Mouse (Mus musculus) G1E (cell line): ENCODE data around the gene Gm49405. TPM values are rescaled to one million over a fixed set of nuclear protein-coding genes. Genes with fewer than 3 reads are reported as not detected.

ENCODE experiments used
- ATAC-seq: 2 replicates; pipeline ENCODE4 v1.8.0; 2016; ENCODE audit warnings: mild to moderate bottlenecking; ENCODE audit not compliant: insufficient number of reproducible peaks, poor library complexity, low FRiP score, severe bottlenecking; ENCODE audit errors: extremely low read depth
- DNase-seq: peaks from one replicate; pipeline ENCODE4 v3.0.0; 2012; ENCODE audit warnings: low spot score
- H3K27me3 ChIP-seq: 2 replicates; pipeline ENCODE4 v1.6.1; 2012; ENCODE audit warnings: mild to moderate bottlenecking, low read length, inconsistent platforms; ENCODE audit not compliant: insufficient read depth
- H3K36me3 ChIP-seq: replicated peaks from 2 replicates; pipeline ENCODE3; 2012; ENCODE audit warnings: mild to moderate bottlenecking, inconsistent platforms
- H3K4me1 ChIP-seq: 2 replicates; pipeline ENCODE4 v1.6.1; 2012; ENCODE audit warnings: low read depth, low read length, inconsistent platforms, mixed read lengths; ENCODE audit not compliant: insufficient read depth
- H3K4me3 ChIP-seq: 2 replicates; pipeline ENCODE4 v1.5.1; 2012; ENCODE audit warnings: low read depth, mild to moderate bottlenecking, inconsistent platforms, low read length, moderate library complexity, mixed read lengths
- H3K9me3 ChIP-seq: replicated peaks from 2 replicates; pipeline ENCODE4 v1.6.1; 2012; ENCODE audit warnings: inconsistent platforms
- CTCF ChIP-seq: IDR thresholded peaks from 2 replicates; pipeline ENCODE4 v1.5.1; 2012; ENCODE audit warnings: low read depth, low read length, inconsistent platforms, mixed read lengths
- GATA1 ChIP-seq: IDR thresholded peaks from 2 replicates; pipeline ENCODE4 v1.6.1; 2012; ENCODE audit warnings: borderline replicate concordance, low read length, inconsistent platforms, mixed read lengths
- GATA2 ChIP-seq: IDR thresholded peaks from 2 replicates; pipeline ENCODE4 v1.6.1; 2012; ENCODE audit warnings: low read depth, low read length, inconsistent platforms, borderline replicate concordance
- POLR2AphosphoS5 ChIP-seq: IDR thresholded peaks from 2 replicates; pipeline ENCODE4 v1.6.1; 2012; ENCODE audit warnings: low read depth, low read length, inconsistent platforms; ENCODE audit not compliant: insufficient replicate concordance
- TAL1 ChIP-seq: conservative IDR thresholded peaks from 2 replicates; pipeline ENCODE4 v1.6.1; 2012; ENCODE audit warnings: low read depth, low read length, inconsistent platforms, mixed read lengths
- polyA plus RNA-seq: library from polyadenylated mRNA; stranded (reverse); fragments of >175 nt; gene quantifications from 2 replicates; pipeline ENCODE4 v1.2.3, GENCODE M21; 2012
- total RNA-seq, 2 experiments: library from RNA; stranded (forward) in 1 of 2; stranded (reverse) in 1 of 2; fragments of 200-1000 nt in 1 of 2; fragments of >200 nt in 1 of 2; fragmentation: Nextera tagmentation in 1 of 2; gene quantifications; 2 replicates each; pipeline ENCODE4 v1.2.3; 2014 to 2017

Gm49405 gene
- total and polyA plus RNA-seq, 3 experiments, result 1.7 to 4.7 (median 3.2) TPM

DNA sequence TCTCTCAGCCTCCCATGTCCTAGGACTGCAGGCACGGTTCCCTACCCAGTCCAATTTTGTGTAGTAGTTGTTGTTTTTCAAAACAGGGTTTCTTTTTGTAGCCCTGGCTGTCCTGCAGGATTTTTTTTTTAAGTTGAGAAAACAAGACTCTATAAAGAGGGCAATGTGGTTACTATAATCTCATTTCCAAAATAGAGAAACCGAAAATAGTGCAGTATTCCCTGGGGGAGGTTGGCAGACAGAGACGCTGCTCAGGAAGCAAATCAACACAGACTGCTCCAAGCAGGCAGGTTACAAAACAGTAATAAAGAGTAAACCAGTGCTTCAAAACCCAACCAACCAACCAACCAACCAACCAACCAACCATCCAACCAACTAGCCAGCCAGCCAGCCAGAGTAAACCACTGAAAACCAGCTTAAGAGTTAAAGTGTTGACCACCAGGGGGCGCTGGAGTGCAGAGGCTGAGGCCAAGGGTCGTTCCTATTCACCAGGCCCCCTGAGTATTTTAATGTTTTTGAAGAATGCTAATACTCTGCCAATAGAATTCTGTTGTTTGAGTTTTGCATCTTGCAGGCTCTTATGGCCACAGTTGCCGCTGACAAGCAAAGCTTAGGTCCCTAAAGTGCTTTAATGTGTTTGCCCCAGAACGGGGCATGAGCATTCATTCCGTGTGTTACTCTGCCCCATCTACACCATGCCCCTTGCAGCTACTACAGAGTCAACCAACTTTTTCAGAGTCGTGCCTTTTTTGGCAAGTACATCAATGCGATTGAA lies 51.5 kb downstream of the Gm49405 start:
- no peak for DNase-seq
- H3K9me3 ChIP-seq, result peaks cover 5% of the 10 kb centered on the region
- peaks cover 7% of the 10 kb centered on the region for H3K27me3 ChIP-seq
- no peak for ATAC-seq
- TF ChIP-seq CTCF (peak; percentile 62), POLR2AphosphoS5 (no peak)
- peaks cover 7% of the 10 kb centered on the region for H3K4me1 ChIP-seq
- H3K36me3 ChIP-seq, result peaks cover 5% of the 10 kb centered on the region
- H3K4me3 ChIP-seq, result no peak overlapping the region

DNA sequence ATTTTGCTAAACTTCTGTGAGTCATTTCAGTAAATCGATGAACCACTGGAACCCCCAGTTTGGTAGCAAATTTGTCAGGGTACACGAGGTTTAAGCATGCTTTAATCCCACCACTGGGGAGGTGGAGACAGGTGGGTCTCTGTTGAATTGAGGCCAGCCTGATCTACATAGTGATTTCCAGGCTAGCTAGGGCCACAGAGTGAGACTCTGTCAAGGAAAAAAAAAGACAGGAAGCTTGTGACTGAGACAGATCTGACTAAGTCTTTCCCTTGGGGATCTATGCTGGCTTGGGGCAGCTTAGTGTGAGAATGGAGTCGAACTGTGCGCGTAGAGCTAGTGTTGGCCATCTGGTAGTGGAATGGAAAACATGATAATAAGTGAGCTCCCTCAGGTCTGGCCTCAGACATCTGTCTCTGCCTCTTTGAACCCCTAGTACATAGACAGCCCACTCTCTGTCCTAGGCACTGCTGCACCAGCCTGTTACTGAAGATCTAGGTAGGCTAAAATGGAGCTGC lies 52.1 kb downstream of the Gm49405 start:
- no peak overlapping the region for H3K4me3 ChIP-seq
- H3K4me1 ChIP-seq, result peaks cover 4% of the 10 kb centered on the region; the same call in 1 of the 2 replicates
- ATAC-seq (no peak), DNase-seq (no peak)
- peaks cover 8% of the 10 kb centered on the region for H3K36me3 ChIP-seq
- peaks cover 7% of the 10 kb centered on the region for H3K27me3 ChIP-seq
- TF ChIP-seq GATA2, result no peak
- no peak for TF ChIP-seq POLR2AphosphoS5
- TF ChIP-seq CTCF, result no peak
- TF ChIP-seq TAL1, result no peak
- no peak for TF ChIP-seq GATA1
- peaks cover 5% of the 10 kb centered on the region for H3K9me3 ChIP-seq

DNA sequence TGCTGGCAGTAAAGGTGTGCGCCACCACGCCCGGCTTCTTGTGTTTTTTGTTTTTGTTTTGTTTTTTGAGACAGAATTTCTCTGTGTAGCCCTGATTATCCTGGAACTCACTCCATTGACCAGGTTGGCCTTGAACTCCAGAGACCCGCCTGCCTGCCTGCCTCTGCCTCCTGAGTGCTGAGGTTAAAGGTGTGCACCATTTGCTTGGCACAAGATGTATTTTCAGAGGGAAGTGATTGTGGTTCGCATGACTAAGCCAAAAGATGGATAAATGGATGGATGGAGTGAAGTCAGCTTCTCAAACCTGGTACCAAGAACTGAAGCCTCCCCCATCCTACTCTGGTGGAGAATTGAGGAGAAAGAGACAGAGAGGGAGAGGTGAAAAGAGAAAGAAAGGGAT lies 54.2 kb downstream of the Gm49405 start:
- H3K4me1 ChIP-seq, result peaks cover 24% of the 10 kb centered on the region
- TF ChIP-seq TAL1, result no peak
- TF ChIP-seq POLR2AphosphoS5, result no peak
- no peak for TF ChIP-seq GATA2
- TF ChIP-seq GATA1, result no peak
- TF ChIP-seq CTCF, result no peak
- H3K4me3 ChIP-seq, result no peak overlapping the region
- no peak for DNase-seq
- ATAC-seq, result no peak
- H3K9me3 ChIP-seq, result peaks cover 5% of the 10 kb centered on the region
- peaks cover 6% of the 10 kb centered on the region for H3K27me3 ChIP-seq
- H3K36me3 ChIP-seq, result peaks cover 12% of the 10 kb centered on the region

Other genes with a start within 250 kb of the Gm49405 start
Only the 20 nearest of the 32 such genes appear.
- gene Tcirg1, start 93.5 kb upstream of the Gm49405 start, total RNA-seq (2014; fragmentation: Nextera tagmentation), result 30.7 and 37.5 TPM in 2 replicates
- gene Tcirg1, start 93.5 kb upstream of the Gm49405 start, total RNA-seq (2017), result 37.0 and 48.5 TPM in 2 replicates
- 36.5 and 43.9 TPM in 2 replicates for gene Tcirg1, start 93.5 kb upstream of the Gm49405 start, polyA plus RNA-seq
- gene Ndufs8, start 87.9 kb upstream of the Gm49405 start, total RNA-seq (2014; fragmentation: Nextera tagmentation), result 200 and 270 TPM in 2 replicates
- 89.6 and 99.1 TPM in 2 replicates for gene Ndufs8, start 87.9 kb upstream of the Gm49405 start, total RNA-seq (2017)
- 45.0 and 128 TPM in 2 replicates for gene Ndufs8, start 87.9 kb upstream of the Gm49405 start, polyA plus RNA-seq
- gene Aldh3b1, start 70.8 kb upstream of the Gm49405 start, total RNA-seq (2014; fragmentation: Nextera tagmentation), result not detected in 2 replicates
- gene Aldh3b1, start 70.8 kb upstream of the Gm49405 start, total RNA-seq (2017), result 0.12 TPM in 1 of 2 replicates, not detected in the other
- not detected in 2 replicates for gene Aldh3b1, start 70.8 kb upstream of the Gm49405 start, polyA plus RNA-seq
- gene Unc93b1, start 65.4 kb upstream of the Gm49405 start, total RNA-seq (2014; fragmentation: Nextera tagmentation), result 0.53 TPM in 1 of 2 replicates, not detected in the other
- gene Unc93b1, start 65.4 kb upstream of the Gm49405 start, total RNA-seq (2017), result 0.22 TPM in 1 of 2 replicates, not detected in the other
- gene Unc93b1, start 65.4 kb upstream of the Gm49405 start, polyA plus RNA-seq, result 0.16 and 0.24 TPM in 2 replicates
- not detected in 2 replicates for gene Aldh3b3, start 42.0 kb upstream of the Gm49405 start, total RNA-seq (2014; fragmentation: Nextera tagmentation)
- gene Aldh3b3, start 42.0 kb upstream of the Gm49405 start, total RNA-seq (2017), result 0.06 and 0.11 TPM in 2 replicates
- gene Aldh3b3, start 42.0 kb upstream of the Gm49405 start, polyA plus RNA-seq, result not detected in 2 replicates
- not detected in 2 replicates for gene Aldh3b2, start 28.3 kb upstream of the Gm49405 start, total RNA-seq (2014; fragmentation: Nextera tagmentation)
- 0.06 and 0.11 TPM in 2 replicates for gene Aldh3b2, start 28.3 kb upstream of the Gm49405 start, total RNA-seq (2017)
- gene Aldh3b2, start 28.3 kb upstream of the Gm49405 start, polyA plus RNA-seq, result not detected in 2 replicates
- gene Acy3, start 14.1 kb upstream of the Gm49405 start, total RNA-seq (2014; fragmentation: Nextera tagmentation), result 7.4 and 10.2 TPM in 2 replicates
- 0.55 and 0.70 TPM in 2 replicates for gene Acy3, start 14.1 kb upstream of the Gm49405 start, total RNA-seq (2017)
- 3.8 TPM in 2 replicates for gene Acy3, start 14.1 kb upstream of the Gm49405 start, polyA plus RNA-seq
- gene Tbx10, start 7.9 kb upstream of the Gm49405 start, total RNA-seq (2014; fragmentation: Nextera tagmentation), result not detected in 2 replicates
- 0.06 TPM in 1 of 2 replicates, not detected in the other for gene Tbx10, start 7.9 kb upstream of the Gm49405 start, total RNA-seq (2017)
- gene Tbx10, start 7.9 kb upstream of the Gm49405 start, polyA plus RNA-seq, result not detected in 2 replicates
- 11.0 and 13.1 TPM in 2 replicates for gene Nudt8, start within 50 bp of the Gm49405 start, total RNA-seq (2014; fragmentation: Nextera tagmentation)
- gene Nudt8, start within 50 bp of the Gm49405 start, total RNA-seq (2017), result 11.7 and 19.5 TPM in 2 replicates
- 22.4 and 24.1 TPM in 2 replicates for gene Nudt8, start within 50 bp of the Gm49405 start, polyA plus RNA-seq
- gene Doc2g, start 2.7 kb downstream of the Gm49405 start, total RNA-seq (2014; fragmentation: Nextera tagmentation), result 4.7 and 5.4 TPM in 2 replicates
- 1.9 and 3.3 TPM in 2 replicates for gene Doc2g, start 2.7 kb downstream of the Gm49405 start, total RNA-seq (2017)
- 10.0 and 10.1 TPM in 2 replicates for gene Doc2g, start 2.7 kb downstream of the Gm49405 start, polyA plus RNA-seq
- gene Ndufv1, start 12.2 kb downstream of the Gm49405 start, total RNA-seq (2014; fragmentation: Nextera tagmentation), result 84.1 and 109 TPM in 2 replicates
- gene Ndufv1, start 12.2 kb downstream of the Gm49405 start, total RNA-seq (2017), result 181 and 191 TPM in 2 replicates
- gene Ndufv1, start 12.2 kb downstream of the Gm49405 start, polyA plus RNA-seq, result 338 and 348 TPM in 2 replicates
- gene Gstp1, start 37.4 kb downstream of the Gm49405 start, total RNA-seq (2014; fragmentation: Nextera tagmentation), result 48.7 and 86.5 TPM in 2 replicates
- 36.8 and 46.2 TPM in 2 replicates for gene Gstp1, start 37.4 kb downstream of the Gm49405 start, total RNA-seq (2017)
- gene Gstp1, start 37.4 kb downstream of the Gm49405 start, polyA plus RNA-seq, result 38.7 and 64.2 TPM in 2 replicates
- gene Gstp2, start 45.4 kb downstream of the Gm49405 start, total RNA-seq (2014; fragmentation: Nextera tagmentation), result 29.9 TPM in 1 of 2 replicates, not detected in the other
- gene Gstp2, start 45.4 kb downstream of the Gm49405 start, total RNA-seq (2017), result not detected in 2 replicates
- 0.28 TPM in 1 of 2 replicates, not detected in the other for gene Gstp2, start 45.4 kb downstream of the Gm49405 start, polyA plus RNA-seq
- 38.1 and 40.8 TPM in 2 replicates for gene Gstp3, start 58.9 kb downstream of the Gm49405 start, total RNA-seq (2014; fragmentation: Nextera tagmentation)
- 21.0 and 24.6 TPM in 2 replicates for gene Gstp3, start 58.9 kb downstream of the Gm49405 start, total RNA-seq (2017)
- gene Gstp3, start 58.9 kb downstream of the Gm49405 start, polyA plus RNA-seq, result 5.6 and 9.3 TPM in 2 replicates
- not detected in 2 replicates for gene Cabp2, start 81.0 kb downstream of the Gm49405 start, total RNA-seq (2014; fragmentation: Nextera tagmentation)
- gene Cabp2, start 81.0 kb downstream of the Gm49405 start, total RNA-seq (2017), result not detected in 2 replicates
- gene Cabp2, start 81.0 kb downstream of the Gm49405 start, polyA plus RNA-seq, result not detected in 2 replicates
- 36.6 and 40.9 TPM in 2 replicates for gene Cdk2ap2, start 96.6 kb downstream of the Gm49405 start, total RNA-seq (2014; fragmentation: Nextera tagmentation)
- 25.4 and 30.7 TPM in 2 replicates for gene Cdk2ap2, start 96.6 kb downstream of the Gm49405 start, total RNA-seq (2017)
- 59.9 and 60.2 TPM in 2 replicates for gene Cdk2ap2, start 96.6 kb downstream of the Gm49405 start, polyA plus RNA-seq
- gene Pitpnm1, start 99.4 kb downstream of the Gm49405 start, total RNA-seq (2014; fragmentation: Nextera tagmentation), result 22.2 and 29.9 TPM in 2 replicates
- gene Pitpnm1, start 99.4 kb downstream of the Gm49405 start, total RNA-seq (2017), result 12.9 and 17.8 TPM in 2 replicates
- gene Pitpnm1, start 99.4 kb downstream of the Gm49405 start, polyA plus RNA-seq, result 48.7 and 61.2 TPM in 2 replicates
- gene Aip, start 125.2 kb downstream of the Gm49405 start, total RNA-seq (2014; fragmentation: Nextera tagmentation), result 36.8 and 39.9 TPM in 2 replicates
- gene Aip, start 125.2 kb downstream of the Gm49405 start, total RNA-seq (2017), result 22.3 and 23.9 TPM in 2 replicates
- 86.6 and 92.9 TPM in 2 replicates for gene Aip, start 125.2 kb downstream of the Gm49405 start, polyA plus RNA-seq
- gene Gpr152, start 139.2 kb downstream of the Gm49405 start, total RNA-seq (2014; fragmentation: Nextera tagmentation), result not detected in 2 replicates
- gene Gpr152, start 139.2 kb downstream of the Gm49405 start, total RNA-seq (2017), result 0.11 TPM in 1 of 2 replicates, not detected in the other
- not detected in 2 replicates for gene Gpr152, start 139.2 kb downstream of the Gm49405 start, polyA plus RNA-seq
- gene Cabp4, start 143.4 kb downstream of the Gm49405 start, total RNA-seq (2014; fragmentation: Nextera tagmentation), result 0.75 TPM in 1 of 2 replicates, not detected in the other
- gene Cabp4, start 143.4 kb downstream of the Gm49405 start, total RNA-seq (2017), result 0.11 TPM in 1 of 2 replicates, not detected in the other
- 0.03 TPM in 1 of 2 replicates, not detected in the other for gene Cabp4, start 143.4 kb downstream of the Gm49405 start, polyA plus RNA-seq